Mouse (Mus musculus) left cerebral cortex, postnatal 4 days (tissue): ENCODE results near the gene Olfr293. TPM values are rescaled to one million over a fixed set of nuclear protein-coding genes. Genes with fewer than 3 reads are reported as not detected.

Experiments used
- DNase-seq: peaks from one replicate; pipeline ENCODE4 v3.0.0-alpha.2; 2022
- intact Hi-C: fragments of 180-260 bp; cut with DNase I; formaldehyde crosslinking; loops from one replicate; pipeline ENCODE4 v1.15.1; 2025
- total RNA-seq, 2 experiments: library from RNA; stranded (reverse); gene quantifications; 2 replicates each; pipeline ENCODE4 v1.2.3; 2021

Gene Olfr293
- total RNA-seq = not detected

- DNase-seq = no peak
- intact Hi-C loops = no loop called here
Observed at GRCm38 (mm10) chr7:86648761-86649160, at the start of gene Olfr293. Gene Olfr293 (plus strand): TSS chr7:86649061.

- no peak for DNase-seq
- intact Hi-C loops = no loop called here
Observed at GRCm38 (mm10) chr7:86616543-86616942, 32.3 kb upstream of the Olfr293 start, which contains the start of gene Olfr294. Gene Olfr294 (minus strand): TSS chr7:86616643.

- intact Hi-C loops = no loop called here
- no peak for DNase-seq
Observed at GRCm38 (mm10) chr7:86688030-86688429, 39.2 kb downstream of the Olfr293 start, which contains the start of gene Olfr292. Gene Olfr292 (plus strand): TSS chr7:86688330.

Other genes starting within 250 kb of the Olfr293 start
- not detected for gene Olfr301, start 245.2 kb upstream of the Olfr293 start, total RNA-seq
- not detected for gene Olfr299, start 189.1 kb upstream of the Olfr293 start, total RNA-seq
- gene Olfr298, start 156.6 kb upstream of the Olfr293 start, total RNA-seq = not detected
- gene Olfr297, start 129.1 kb upstream of the Olfr293 start, total RNA-seq = not detected
- not detected for gene Olfr295, start 65.2 kb upstream of the Olfr293 start, total RNA-seq
- gene Olfr294, start 32.4 kb upstream of the Olfr293 start, total RNA-seq = not detected
- not detected for gene Olfr292, start 39.3 kb downstream of the Olfr293 start, total RNA-seq
- 1 to 10 TPM in 1 of 2 experiments, under 1 TPM in 1; 0.82 to 1.1 TPM for gene Folh1, start 126.9 kb downstream of the Olfr293 start, total RNA-seq
- not detected for gene Vmn2r77, start 146.0 kb downstream of the Olfr293 start, total RNA-seq